Mouse (Mus musculus) myocyte (in vitro differentiated cells): ENCODE data around the gene Nkx3-2.

Experiments
- E2F4 ChIP-seq: IDR thresholded peaks from one replicate; pipeline ENCODE4 v1.6.1; 2011; ENCODE audit warnings: mild to moderate bottlenecking, control low read depth, moderate library complexity; ENCODE audit not compliant: insufficient read depth
- POLR2A ChIP-seq: IDR thresholded peaks from one replicate; pipeline ENCODE4 v1.6.1; 2011; ENCODE audit warnings: low read depth, mild to moderate bottlenecking, control low read depth, moderate library complexity; ENCODE audit not compliant: insufficient read length
- POLR2AphosphoS2 ChIP-seq: IDR thresholded peaks from one replicate; pipeline ENCODE4 v1.6.1; 2011; ENCODE audit warnings: low read depth, control low read depth; ENCODE audit not compliant: insufficient read length
- TCF12 ChIP-seq: IDR thresholded peaks from one replicate; pipeline ENCODE4 v1.6.1; 2011; ENCODE audit warnings: mild to moderate bottlenecking, control low read depth; ENCODE audit not compliant: poor library complexity, insufficient read depth, severe bottlenecking
- USF1 ChIP-seq: IDR thresholded peaks from one replicate; pipeline ENCODE4 v1.6.1; 2011; ENCODE audit warnings: low read depth, mild to moderate bottlenecking, control low read depth, moderate library complexity

DNA sequence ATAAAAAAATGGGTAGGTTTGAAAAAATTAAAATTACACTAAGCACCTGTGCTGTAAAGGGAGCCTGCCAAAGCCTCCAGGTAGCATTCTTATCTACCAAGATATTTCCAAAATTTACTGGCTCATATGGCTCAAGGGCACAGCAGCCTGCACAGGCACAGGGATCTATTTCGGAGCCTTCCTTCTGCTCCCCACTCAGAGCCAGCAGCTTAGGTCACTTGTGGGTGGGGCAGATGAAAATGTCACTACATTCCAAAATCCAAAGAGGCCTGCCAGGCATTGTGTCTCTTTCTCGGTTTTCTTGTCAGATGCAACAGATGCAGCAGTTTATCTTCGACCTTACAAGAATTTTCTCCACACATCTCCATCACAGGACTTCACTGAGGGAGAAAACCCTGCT is 15.7 kb upstream of the Nkx3-2 start:
- TF ChIP-seq TCF12 (no peak), USF1 (no peak), POLR2A (no peak), POLR2AphosphoS2 (no peak), E2F4 (no peak)
